Mouse (Mus musculus): ENCODE measurements around the gene Ms4a15. TPM values are rescaled to one million over a fixed set of nuclear protein-coding genes. Genes with fewer than 3 reads are reported as not detected.
A peak's percentile ranks its signal among the peaks of the same experiment; 100 is the strongest.

Ms4a15 gene
- polyA plus RNA-seq, 1 experiment, result not detected

GRCm38 (mm10) chr19:10972660-10973059 is 20.4 kb downstream of the Ms4a15 start:
- TF ChIP-seq POLR2A (IDR thresholded peaks at IDR 0.05; ENCODE audit: extremely low read depth, insufficient read depth, low read length) (no peak), CTCF (IDR thresholded peaks at IDR 0.05; ENCODE audit: extremely low read depth, insufficient read depth, low read length) (no peak)
- Histone ChIP-seq H3K4me1 (ENCODE audit: control insufficient read depth, insufficient read depth, low read length) (no peaks in the 10 kb centered on the region), H3K27ac (ENCODE audit: insufficient read depth, low read length) (no peak overlapping the region), H3K4me3 (ENCODE audit: insufficient read depth, low read length) (no peak overlapping the region)

GRCm38 (mm10) chr19:10970457-10970856 is 22.6 kb downstream of the Ms4a15 start:
- Histone ChIP-seq H3K4me1 (ENCODE audit: control insufficient read depth, insufficient read depth, low read length) (no peaks in the 10 kb centered on the region), H3K27ac (ENCODE audit: insufficient read depth, low read length) (no peak overlapping the region), H3K4me3 (ENCODE audit: insufficient read depth, low read length) (no peak overlapping the region)
- TF ChIP-seq POLR2A (IDR thresholded peaks at IDR 0.05; ENCODE audit: extremely low read depth, insufficient read depth, low read length) (no peak), CTCF (IDR thresholded peaks at IDR 0.05; ENCODE audit: extremely low read depth, insufficient read depth, low read length) (no peak)

GRCm38 (mm10) chr19:10968578-10968977 is 24.5 kb downstream of the Ms4a15 start:
- Histone ChIP-seq H3K4me3 (ENCODE audit: insufficient read depth, low read length) (no peak overlapping the region), H3K27ac (ENCODE audit: insufficient read depth, low read length) (no peak overlapping the region), H3K4me1 (ENCODE audit: control insufficient read depth, insufficient read depth, low read length) (no peaks in the 10 kb centered on the region)
- TF ChIP-seq CTCF (IDR thresholded peaks at IDR 0.05; ENCODE audit: extremely low read depth, insufficient read depth, low read length) (no peak), POLR2A (IDR thresholded peaks at IDR 0.05; ENCODE audit: extremely low read depth, insufficient read depth, low read length) (no peak)

- no peaks in the 10 kb centered on the region for H3K4me1 ChIP-seq (ENCODE audit: control insufficient read depth, insufficient read depth, low read length)
- H3K4me3 ChIP-seq (ENCODE audit: insufficient read depth, low read length), result no peak overlapping the region
- no peak overlapping the region for H3K27ac ChIP-seq (ENCODE audit: insufficient read depth, low read length)
- TF ChIP-seq POLR2A (IDR thresholded peaks at IDR 0.05; ENCODE audit: extremely low read depth, insufficient read depth, low read length), result no peak
- TF ChIP-seq CTCF (IDR thresholded peaks at IDR 0.05; ENCODE audit: extremely low read depth, insufficient read depth, low read length), result no peak
These were observed 27.3 kb downstream of the Ms4a15 start for GRCm38 (mm10) chr19:10965721-10966120.

- TF ChIP-seq CTCF (IDR thresholded peaks at IDR 0.05; ENCODE audit: extremely low read depth, insufficient read depth, low read length) (no peak), POLR2A (IDR thresholded peaks at IDR 0.05; ENCODE audit: extremely low read depth, insufficient read depth, low read length) (no peak)
- H3K27ac ChIP-seq (ENCODE audit: insufficient read depth, low read length), result no peak overlapping the region
- no peak overlapping the region for H3K4me3 ChIP-seq (ENCODE audit: insufficient read depth, low read length)
- no peaks in the 10 kb centered on the region for H3K4me1 ChIP-seq (ENCODE audit: control insufficient read depth, insufficient read depth, low read length)
These were observed 33.1 kb downstream of the Ms4a15 start for GRCm38 (mm10) chr19:10959978-10960346.

- Histone ChIP-seq H3K4me3 (ENCODE audit: insufficient read depth, low read length) (no peak overlapping the region), H3K27ac (ENCODE audit: insufficient read depth, low read length) (no peak overlapping the region), H3K4me1 (ENCODE audit: control insufficient read depth, insufficient read depth, low read length) (no peaks in the 10 kb centered on the region)
- TF ChIP-seq POLR2A (IDR thresholded peaks at IDR 0.05; ENCODE audit: extremely low read depth, insufficient read depth, low read length), result no peak
- peak; percentile 74 for TF ChIP-seq CTCF (IDR thresholded peaks at IDR 0.05; ENCODE audit: extremely low read depth, insufficient read depth, low read length)
These were observed 33.7 kb downstream of the Ms4a15 start for GRCm38 (mm10) chr19:10959085-10959977.

GRCm38 (mm10) chr19:10952021-10952939 is 40.8 kb downstream of the Ms4a15 start:
- TF ChIP-seq POLR2A (IDR thresholded peaks at IDR 0.05; ENCODE audit: extremely low read depth, insufficient read depth, low read length), result no peak
- no peak for TF ChIP-seq CTCF (IDR thresholded peaks at IDR 0.05; ENCODE audit: extremely low read depth, insufficient read depth, low read length)
- no peak overlapping the region for H3K4me3 ChIP-seq (ENCODE audit: insufficient read depth, low read length)

GRCm38 (mm10) chr19:10949558-10949957 is 43.5 kb downstream of the Ms4a15 start:
- H3K27ac ChIP-seq (ENCODE audit: insufficient read depth, low read length), result no peak overlapping the region
- H3K4me1 ChIP-seq (ENCODE audit: control insufficient read depth, insufficient read depth, low read length), result peaks cover 16% of the 10 kb centered on the region; the same call in 1 of the 2 replicates
- TF ChIP-seq CTCF (IDR thresholded peaks at IDR 0.05; ENCODE audit: extremely low read depth, insufficient read depth, low read length) (no peak), POLR2A (IDR thresholded peaks at IDR 0.05; ENCODE audit: extremely low read depth, insufficient read depth, low read length) (no peak)
- no peak overlapping the region; the same call in 1 of the 2 replicates for H3K4me3 ChIP-seq (ENCODE audit: insufficient read depth, low read length)

More at GRCm38 (mm10) chr19:10952021-10952939, 40.8 kb downstream of the Ms4a15 start:
- Histone ChIP-seq H3K27ac (ENCODE audit: insufficient read depth, low read length) (peak overlapping the region; percentile 54; the same call in 1 of the 2 replicates), H3K4me1 (ENCODE audit: control insufficient read depth, insufficient read depth, low read length) (peaks cover 11% of the 10 kb centered on the region; the same call in 1 of the 2 replicates)

- H3K27ac ChIP-seq (ENCODE audit: insufficient read depth, low read length), result no peak within 1 kb of the TSS
- TF ChIP-seq CTCF (IDR thresholded peaks at IDR 0.05; ENCODE audit: extremely low read depth, insufficient read depth, low read length), result no peak
- TF ChIP-seq POLR2A (IDR thresholded peaks at IDR 0.05; ENCODE audit: extremely low read depth, insufficient read depth, low read length), result peak; percentile 74; the same call in 1 of the 2 replicates
- peak within 1 kb of the TSS; percentile 40 for H3K4me3 ChIP-seq (ENCODE audit: insufficient read depth, low read length)
- peaks cover 16% of the 10 kb centered on the region; the same call in 1 of the 2 replicates for H3K4me1 ChIP-seq (ENCODE audit: control insufficient read depth, insufficient read depth, low read length)
These were observed 43.9 kb downstream of the Ms4a15 start, which contains the start of gene Ccdc86 for GRCm38 (mm10) chr19:10949112-10949511. Gene Ccdc86, minus strand, starts transcription at chr19:10949266.

All from cortical plate, adult 2 months (tissue).